Mouse (Mus musculus) lung, postnatal 4 days (tissue): ENCODE measurements around the gene Ddah2.

Experiments
- DNase-seq, 2 experiments: peaks; one replicate each; pipeline ENCODE4 v3.0.0; 2021

Ddah2 gene

DNA sequence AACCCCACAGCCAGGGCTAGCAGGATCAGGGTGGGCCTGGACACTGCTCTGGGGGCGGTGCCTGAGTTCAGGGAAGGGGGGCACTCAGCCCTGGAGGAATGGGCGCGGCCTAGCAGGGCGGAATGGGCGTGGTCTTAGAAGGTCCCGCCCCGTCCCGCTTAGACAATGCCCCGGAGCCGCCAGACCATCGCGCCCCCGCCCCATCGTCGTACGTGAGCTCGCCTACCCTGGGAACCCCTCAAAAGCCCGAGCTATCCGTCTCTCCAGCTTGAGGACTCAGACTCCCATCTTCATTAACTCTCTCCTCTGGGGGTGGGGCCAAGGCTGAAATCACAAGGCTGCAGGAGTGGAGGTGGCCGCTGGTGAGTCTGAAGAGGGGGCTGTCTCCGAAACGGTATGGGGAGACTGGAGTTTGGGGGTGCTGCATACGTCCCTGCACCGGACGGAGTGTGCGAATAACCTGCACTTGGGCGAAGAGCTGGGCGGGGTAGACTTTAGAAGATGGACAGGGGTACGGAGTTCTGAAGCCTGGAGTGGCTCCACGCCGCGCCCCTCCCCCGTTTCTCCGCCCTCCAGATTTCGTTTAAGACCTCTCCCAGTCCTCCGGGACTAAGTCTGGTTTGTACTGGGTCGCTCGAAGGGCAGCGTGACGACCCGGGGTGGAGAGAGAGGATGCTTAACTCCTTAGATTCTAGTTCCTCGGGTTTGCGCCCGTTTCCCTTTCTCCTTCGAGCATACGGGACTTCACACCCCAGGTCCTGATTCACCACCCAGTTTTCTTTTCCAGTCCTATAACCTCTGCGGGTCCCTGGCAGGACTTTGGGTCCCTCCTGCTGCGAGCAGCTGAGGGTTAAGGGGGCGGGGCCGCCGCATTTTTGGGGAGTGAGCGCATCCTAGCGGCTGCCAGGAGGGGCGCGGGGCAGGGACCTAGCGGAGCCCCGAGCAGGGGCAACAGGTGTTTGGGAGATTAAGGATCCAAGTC, at the start of gene Ddah2:
Ddah2 (plus strand) TSS at position 125 of the 982 bp plus-strand sequence.
- peak; percentile 94 to 95 for DNase-seq

DNA sequence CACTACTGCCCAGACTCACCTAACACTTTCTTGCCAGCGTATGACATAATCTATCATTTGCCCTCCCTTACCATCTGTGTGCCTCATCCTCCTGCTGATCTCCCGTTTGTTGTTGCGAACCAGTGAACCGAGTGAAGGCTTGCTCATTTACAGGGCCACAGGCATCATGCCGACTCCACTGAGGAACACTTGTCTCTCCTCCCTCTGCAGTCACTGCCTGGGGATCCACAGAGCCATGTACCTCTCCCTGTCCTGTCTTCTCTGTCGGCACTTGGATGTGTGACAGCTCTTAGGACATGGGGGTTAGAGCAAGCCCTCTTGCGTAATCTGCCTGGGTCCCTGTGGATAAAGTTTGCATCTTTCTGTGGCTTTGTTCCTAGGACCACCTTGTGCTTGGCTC, 49.2 kb upstream of the Ddah2 start:
- no peak for DNase-seq

GRCm38 (mm10) chr17:35011440-35011839, 47.4 kb upstream of the Ddah2 start:
- no peak for DNase-seq

- no peak for DNase-seq
Observed at GRCm38 (mm10) chr17:35012430-35012829, 46.4 kb upstream of the Ddah2 start.

GRCm38 (mm10) chr17:35013221-35013620, 45.6 kb upstream of the Ddah2 start:
- no peak for DNase-seq

DNA sequence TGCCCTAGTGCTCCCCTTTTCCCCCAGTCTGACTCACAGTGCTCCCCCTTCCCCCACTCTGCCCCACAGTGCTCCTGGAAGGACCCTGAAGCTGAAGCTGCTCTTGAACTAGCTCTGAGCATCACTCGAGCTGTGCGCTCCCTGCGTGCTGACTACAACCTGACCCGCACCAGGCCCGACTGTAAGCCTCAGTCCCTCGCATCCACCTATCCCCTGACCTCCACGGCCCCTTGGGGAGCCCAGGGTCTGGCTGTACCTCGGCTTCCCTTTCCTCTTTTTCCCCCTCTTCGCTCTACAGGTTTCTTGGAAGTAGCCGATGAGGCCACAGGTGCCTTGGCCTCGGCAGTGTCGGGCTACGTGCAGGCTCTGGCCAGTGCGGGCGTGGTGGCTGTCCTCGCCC, 43.5 kb upstream of the Ddah2 start:
- no peak for DNase-seq

GRCm38 (mm10) chr17:35016376-35016775, 42.5 kb upstream of the Ddah2 start, which contains the start of gene Vwa7:
TSS of gene Vwa7 (plus strand) at chr17:35016579.
- DNase-seq, result peak; percentile 41 to 57

- no peak for DNase-seq
Observed at GRCm38 (mm10) chr17:35016791-35017705, 41.8 kb upstream of the Ddah2 start.

- no peak for DNase-seq
Observed at GRCm38 (mm10) chr17:35017706-35018030, 41.2 kb upstream of the Ddah2 start.

DNA sequence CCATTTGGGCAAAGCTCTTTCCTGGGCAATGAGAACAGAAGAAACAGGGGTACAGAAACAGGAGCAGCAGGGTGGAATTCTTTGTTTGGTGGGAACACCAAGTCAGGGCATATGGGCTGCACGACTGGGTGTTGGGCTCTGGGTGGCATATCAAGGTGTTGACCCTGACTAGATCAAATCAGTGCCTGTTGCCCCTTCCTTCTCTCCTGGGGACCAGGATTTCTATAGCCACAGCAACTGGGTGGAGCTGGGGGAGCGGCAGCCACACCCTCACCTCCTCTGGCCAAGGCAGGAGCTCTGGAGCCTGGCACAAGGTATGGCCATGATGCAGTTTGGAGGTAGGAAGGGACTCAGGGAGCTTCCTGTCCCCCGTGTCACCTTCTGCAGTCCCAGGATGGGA, 40.7 kb upstream of the Ddah2 start:
- no peak for DNase-seq

- DNase-seq, result no peak
Observed at GRCm38 (mm10) chr17:35019894-35020293, 38.9 kb upstream of the Ddah2 start.

- no peak for DNase-seq
Observed at GRCm38 (mm10) chr17:35020551-35020950, 38.3 kb upstream of the Ddah2 start.

- DNase-seq, result peak; percentile 85 to 92
Observed at GRCm38 (mm10) chr17:35021163-35021808, 37.5 kb upstream of the Ddah2 start.

DNA sequence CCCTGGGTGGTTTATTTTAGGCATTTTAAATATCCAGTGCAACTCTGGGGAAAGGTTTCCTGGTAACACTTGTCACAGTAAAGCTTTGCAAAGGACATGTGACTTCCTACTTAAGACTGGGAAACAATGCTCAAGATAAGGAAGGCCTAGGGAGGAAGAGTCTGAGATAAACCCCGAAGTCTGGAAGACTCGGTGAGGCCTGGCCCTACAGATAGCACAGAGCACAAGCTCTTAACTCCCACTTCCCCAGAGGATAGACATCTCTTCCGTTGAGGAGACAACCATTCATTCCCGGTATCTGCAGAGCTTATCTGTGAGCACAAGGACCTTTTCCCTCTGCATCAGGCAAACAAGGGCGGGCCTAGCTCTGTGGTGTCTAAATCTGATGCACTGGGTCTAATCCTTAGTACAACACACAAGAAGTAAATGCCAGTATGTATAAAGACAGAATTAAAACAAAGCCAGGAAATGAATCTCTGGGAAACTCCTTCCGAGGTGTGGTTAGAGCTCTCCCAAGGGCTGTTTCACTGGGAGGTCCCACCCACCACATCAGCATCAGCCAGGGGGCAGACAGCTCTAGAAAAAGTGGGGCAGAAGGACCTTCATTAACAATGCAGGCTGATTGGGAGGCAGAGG, 36.9 kb upstream of the Ddah2 start:
- DNase-seq, result peak; percentile 54 to 72

DNA sequence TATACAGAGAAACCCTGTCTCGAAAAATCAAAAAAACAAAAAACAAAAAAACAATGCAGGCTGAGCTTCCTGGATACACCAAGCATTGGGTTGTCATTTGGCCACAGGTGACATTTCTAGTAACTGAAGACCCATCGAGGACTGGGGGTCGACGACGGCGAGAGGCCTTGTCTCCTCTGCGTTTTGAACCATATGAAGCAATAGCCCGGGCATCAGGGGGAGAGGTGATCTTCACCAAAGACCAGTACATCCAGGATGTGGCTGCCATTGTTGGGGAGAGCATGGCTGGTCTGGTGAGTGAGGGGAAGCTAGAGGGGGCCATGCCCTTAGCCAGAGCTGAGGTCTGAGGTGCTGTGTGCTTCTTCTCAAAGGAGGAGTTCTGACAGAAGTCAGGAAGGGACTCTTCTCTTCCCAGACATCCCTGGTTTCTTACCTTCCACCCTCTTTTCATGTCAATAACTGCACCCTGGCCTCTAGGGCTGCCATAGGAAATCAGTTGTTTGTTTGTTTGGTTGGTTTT, 36.2 kb upstream of the Ddah2 start:
- DNase-seq, result no peak

DNA sequence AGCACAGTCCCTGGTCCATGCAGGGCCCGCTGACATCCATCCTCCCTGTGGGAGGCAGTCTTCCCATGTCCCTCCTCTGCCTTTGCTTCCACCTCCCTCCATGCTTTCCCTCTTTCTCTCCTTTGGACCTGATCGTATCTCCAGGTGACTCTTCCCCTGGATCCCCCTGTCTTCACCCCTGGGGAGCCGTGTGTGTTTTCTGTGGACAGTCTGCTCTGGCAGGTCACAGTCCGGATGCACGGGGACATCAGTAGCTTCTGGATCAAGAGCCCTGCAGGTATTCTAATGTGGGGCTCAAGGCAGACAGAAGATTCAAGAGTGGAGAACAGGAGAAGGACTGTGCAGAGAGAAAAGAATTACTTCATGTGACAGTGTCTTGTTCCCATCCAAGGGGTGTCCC, 35.6 kb upstream of the Ddah2 start:
- no peak for DNase-seq

GRCm38 (mm10) chr17:35023756-35024155, 35.1 kb upstream of the Ddah2 start:
- DNase-seq, result peak in 1 of 2 experiments; percentile 23

GRCm38 (mm10) chr17:35024261-35024660, 34.6 kb upstream of the Ddah2 start:
- peak in 1 of 2 experiments; percentile 18 for DNase-seq

DNA sequence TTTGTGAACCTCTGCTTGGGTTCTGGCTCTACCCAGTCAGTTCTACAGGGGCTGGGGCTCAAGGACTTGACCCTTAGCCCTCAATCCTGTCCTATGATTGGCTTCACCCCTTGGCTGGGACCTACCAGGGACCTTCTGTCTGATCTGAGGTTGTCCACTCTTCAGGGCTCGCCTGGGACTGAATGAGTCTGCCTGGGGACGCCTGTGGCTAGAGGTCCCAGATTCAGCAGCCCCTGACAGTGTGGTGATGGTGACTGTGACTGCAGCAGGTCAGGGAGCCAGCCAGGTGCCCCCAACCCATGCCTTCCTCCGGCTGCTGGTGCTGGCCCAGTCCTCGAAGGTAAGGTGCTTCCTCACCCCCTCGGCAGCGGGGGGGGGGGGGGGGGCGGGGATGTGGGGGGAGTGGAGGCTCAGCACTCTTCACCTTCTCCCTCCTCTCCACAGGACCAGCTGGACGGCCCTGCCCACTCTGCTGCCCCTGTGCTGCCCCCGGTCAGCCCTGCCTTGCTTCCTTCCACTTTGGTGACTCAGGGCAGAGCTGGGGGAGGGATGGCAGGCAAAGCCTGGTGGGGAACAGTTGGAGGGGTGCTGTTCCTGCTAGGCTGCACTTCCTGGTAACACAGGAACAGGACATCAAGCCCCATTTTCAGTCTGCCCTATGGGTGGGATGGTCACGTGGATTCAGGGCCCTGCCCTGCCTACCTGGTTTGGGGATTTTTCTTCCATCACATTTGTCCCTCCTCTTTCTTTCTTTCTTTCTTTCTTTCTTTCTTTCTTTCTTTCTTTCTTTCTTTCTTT, 33.9 kb upstream of the Ddah2 start:
- DNase-seq, result peak; percentile 49 to 58

DNA sequence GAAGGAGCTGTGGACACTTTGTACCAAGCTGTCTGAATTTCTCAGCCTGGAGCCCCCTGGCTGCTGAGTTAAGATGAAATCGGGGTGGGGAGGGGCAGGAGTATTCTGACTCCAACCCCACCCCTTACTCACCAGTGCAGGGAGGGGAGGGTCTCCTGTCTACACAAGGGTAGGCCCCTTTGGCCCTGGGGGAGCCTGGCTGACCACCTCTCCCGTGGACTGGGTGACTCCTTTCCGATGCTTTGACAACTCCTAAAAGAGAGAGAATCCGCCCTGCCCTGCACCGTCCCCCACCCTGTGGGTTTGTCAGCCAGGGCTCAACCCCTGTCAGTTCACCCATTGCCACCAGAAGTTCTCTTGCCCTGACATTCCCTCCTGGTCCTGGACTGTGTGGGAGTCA, 32.6 kb upstream of the Ddah2 start:
- peak in 1 of 2 experiments; percentile 17 for DNase-seq
